Mouse (Mus musculus): Measurements from ENCODE around the gene Gm7145. TPM values are rescaled to one million over a fixed set of nuclear protein-coding genes. Genes with fewer than 3 reads are reported as not detected.
"Not testable (repeated sequence)": the region's sequence is repeated elsewhere in the genome, so short reads cannot be mapped to it uniquely, and the experiment has no call there.

The Gm7145 gene
- not detected in 2 replicates for polyA plus RNA-seq (2012; rRNA removed)
- not detected in 2 replicates for polyA plus RNA-seq (2014; fragmentation: Nextera tagmentation; extraction: Ambion mirVana)

DNA sequence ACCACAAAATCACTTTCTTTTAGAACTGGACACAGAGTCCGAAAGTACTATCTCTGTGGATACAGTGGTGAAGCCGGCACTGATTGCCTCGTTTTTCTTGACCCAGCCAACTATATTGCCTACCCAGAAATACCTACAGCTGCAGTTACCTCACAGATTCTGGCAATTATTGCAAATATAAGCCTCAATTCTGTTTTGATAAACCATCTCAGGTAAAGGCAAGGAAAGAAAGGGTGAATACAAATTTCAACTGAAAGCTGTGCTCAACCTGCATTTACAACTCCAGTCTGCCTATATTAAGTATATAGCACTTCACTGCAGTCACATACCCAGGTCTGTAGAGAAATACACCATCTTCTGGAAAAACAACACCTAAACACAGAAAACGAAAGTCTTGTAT, at the start of gene Gm7145:
Gene Gm7145 (plus strand): TSS at position 301 of the 400 bp plus-strand sequence.
- WGBS, result 68% methylated on average over 4 of the region's 4 CpGs
- no peak within 1 kb of the TSS for H3K4me2 ChIP-seq (replicated peaks; ENCODE audit: low read depth, low read length, severe bottlenecking)
- no peak within 1 kb of the TSS for H3K27ac ChIP-seq (replicated peaks; ENCODE audit: low read depth, low read length)
- no peak for TF ChIP-seq POLR2A (IDR thresholded peaks at IDR 0.05; ENCODE audit: borderline replicate concordance, extremely low read depth, insufficient read depth, insufficient read length)
- H3K4me3 ChIP-seq (replicated peaks; ENCODE audit: low read length), result no peak within 1 kb of the TSS
- ATAC-seq (ENCODE audit: low FRiP score, low read depth) (no peak), DNase-seq (ENCODE audit: low spot score) (no peak)
- H3K9me3 ChIP-seq (ENCODE audit: control insufficient read depth, low read length), result no peaks in the 10 kb centered on the region
- no peaks in the 10 kb centered on the region for H3K36me3 ChIP-seq (ENCODE audit: control insufficient read depth, insufficient read depth, low read length)
- H3K9ac ChIP-seq (ENCODE audit: low read depth, low read length, severe bottlenecking), result no peak within 1 kb of the TSS
- H3K27me3 ChIP-seq (ENCODE audit: control insufficient read depth, insufficient read depth, low read length), result no peaks in the 10 kb centered on the region
- no peaks in the 10 kb centered on the region for H3K4me1 ChIP-seq (ENCODE audit: control insufficient read depth, insufficient read depth, low read length)

GRCm38 (mm10) chr1:117927715-117928114, 38.0 kb upstream of the Gm7145 start, which contains the start of gene Gm28168:
Gm28168 (plus strand) TSS chr1:117928015.
- WGBS, result 75% methylated on average over 1 of the region's 1 CpGs
- not testable (repeated sequence) for H3K27me3 ChIP-seq (ENCODE audit: control insufficient read depth, insufficient read depth, low read length); DNase-seq (ENCODE audit: low spot score); H3K4me3 ChIP-seq (replicated peaks; ENCODE audit: low read length); H3K4me2 ChIP-seq (replicated peaks; ENCODE audit: low read depth, low read length, severe bottlenecking); H3K36me3 ChIP-seq (ENCODE audit: control insufficient read depth, insufficient read depth, low read length); H3K27ac ChIP-seq (replicated peaks; ENCODE audit: low read depth, low read length); H3K4me1 ChIP-seq (ENCODE audit: control insufficient read depth, insufficient read depth, low read length); H3K9ac ChIP-seq (ENCODE audit: low read depth, low read length, severe bottlenecking); ATAC-seq (ENCODE audit: low FRiP score, low read depth); H3K9me3 ChIP-seq (ENCODE audit: control insufficient read depth, low read length)

- not testable (repeated sequence) for H3K4me1 ChIP-seq (ENCODE audit: control insufficient read depth, insufficient read depth, low read length); H3K4me3 ChIP-seq (replicated peaks; ENCODE audit: low read length); H3K9ac ChIP-seq (ENCODE audit: low read depth, low read length, severe bottlenecking); H3K27ac ChIP-seq (replicated peaks; ENCODE audit: low read depth, low read length); H3K9me3 ChIP-seq (ENCODE audit: control insufficient read depth, low read length); ATAC-seq (ENCODE audit: low FRiP score, low read depth); H3K27me3 ChIP-seq (ENCODE audit: control insufficient read depth, insufficient read depth, low read length); H3K4me2 ChIP-seq (replicated peaks; ENCODE audit: low read depth, low read length, severe bottlenecking); H3K36me3 ChIP-seq (ENCODE audit: control insufficient read depth, insufficient read depth, low read length); DNase-seq (ENCODE audit: low spot score)
Observed at GRCm38 (mm10) chr1:118003876-118004275, 38.1 kb downstream of the Gm7145 start.

GRCm38 (mm10) chr1:118012736-118013135, 47.0 kb downstream of the Gm7145 start:
- DNase-seq (ENCODE audit: low spot score); H3K36me3 ChIP-seq (ENCODE audit: control insufficient read depth, insufficient read depth, low read length); H3K4me2 ChIP-seq (replicated peaks; ENCODE audit: low read depth, low read length, severe bottlenecking); H3K4me1 ChIP-seq (ENCODE audit: control insufficient read depth, insufficient read depth, low read length); ATAC-seq (ENCODE audit: low FRiP score, low read depth); H3K4me3 ChIP-seq (replicated peaks; ENCODE audit: low read length); H3K27ac ChIP-seq (replicated peaks; ENCODE audit: low read depth, low read length); H3K9me3 ChIP-seq (ENCODE audit: control insufficient read depth, low read length); H3K27me3 ChIP-seq (ENCODE audit: control insufficient read depth, insufficient read depth, low read length); H3K9ac ChIP-seq (ENCODE audit: low read depth, low read length, severe bottlenecking): not testable (repeated sequence)
- 28% methylated on average over 8 of the region's 8 CpGs for WGBS

Other genes starting within 250 kb of the Gm7145 start
- not detected in 2 replicates for gene B020011L13Rik, start 184.8 kb upstream of the Gm7145 start, polyA plus RNA-seq (2012; rRNA removed)
- not detected in 2 replicates for gene B020011L13Rik, start 184.8 kb upstream of the Gm7145 start, polyA plus RNA-seq (2014; fragmentation: Nextera tagmentation; extraction: Ambion mirVana)
- not detected in 2 replicates for gene Gm28360, start 135.9 kb upstream of the Gm7145 start, polyA plus RNA-seq (2012; rRNA removed)
- gene Gm28360, start 135.9 kb upstream of the Gm7145 start, polyA plus RNA-seq (2014; fragmentation: Nextera tagmentation; extraction: Ambion mirVana), result not detected in 2 replicates
- gene Gm28168, start 37.9 kb upstream of the Gm7145 start, polyA plus RNA-seq (2012; rRNA removed), result not detected in 2 replicates
- not detected in 2 replicates for gene Gm28168, start 37.9 kb upstream of the Gm7145 start, polyA plus RNA-seq (2014; fragmentation: Nextera tagmentation; extraction: Ambion mirVana)
- gene Gm29106, start 210.6 kb downstream of the Gm7145 start, polyA plus RNA-seq (2012; rRNA removed), result not detected in 2 replicates
- 0.12 and 0.17 TPM in 2 replicates for gene Gm29106, start 210.6 kb downstream of the Gm7145 start, polyA plus RNA-seq (2014; fragmentation: Nextera tagmentation; extraction: Ambion mirVana)

Measured in limb, embryonic 14.5 days (tissue).